Mouse (Mus musculus) adrenal gland (tissue): ENCODE results near the gene Rhof.

Experiments
- intact Hi-C: fragments of 180-260 bp; cut with DNase I; formaldehyde crosslinking; loops from one replicate; pipeline ENCODE4 v1.15.1; 2025

Gene Rhof

GRCm38 (mm10) chr5:123137044-123137909 is 4.8 kb upstream of the Rhof start:
- intact Hi-C loops, result no loop called here

GRCm38 (mm10) chr5:123136361-123137043 is 4.0 kb upstream of the Rhof start:
- intact Hi-C loops, result no loop called here

- intact Hi-C loops, result no loop called here
These were observed 3.2 kb upstream of the Rhof start for GRCm38 (mm10) chr5:123135471-123136360.

GRCm38 (mm10) chr5:123134875-123135382 is 2.4 kb upstream of the Rhof start:
- intact Hi-C loops, result no loop called here

- intact Hi-C loops, result no loop called here
These were observed 1.8 kb upstream of the Rhof start for GRCm38 (mm10) chr5:123134186-123134874.

GRCm38 (mm10) chr5:123133784-123134143 is 1.3 kb upstream of the Rhof start:
- intact Hi-C loops, result loop anchor here (2.0 kb wide), 1 partner anchor 15 kb away; no protein-coding TSS in a partner anchor

GRCm38 (mm10) chr5:123133083-123133783 is 741 bp upstream of the Rhof start:
- intact Hi-C loops, result loop anchor here (2.0 kb wide), 1 partner anchor 16 kb away; no protein-coding TSS in a partner anchor

GRCm38 (mm10) chr5:123130814-123131148 is 1.7 kb downstream of the Rhof start:
- intact Hi-C loops, result no loop called here

- intact Hi-C loops, result no loop called here
These were observed 2.3 kb downstream of the Rhof start for GRCm38 (mm10) chr5:123130030-123130813.

GRCm38 (mm10) chr5:123129170-123129757 is 3.2 kb downstream of the Rhof start:
- intact Hi-C loops, result no loop called here

- intact Hi-C loops, result no loop called here
These were observed 3.9 kb downstream of the Rhof start for GRCm38 (mm10) chr5:123128426-123129169.

- intact Hi-C loops, result no loop called here
These were observed 5.5 kb downstream of the Rhof start for GRCm38 (mm10) chr5:123127031-123127430.

- intact Hi-C loops, result no loop called here
These were observed 6.7 kb downstream of the Rhof start for GRCm38 (mm10) chr5:123125638-123126406.

- intact Hi-C loops, result no loop called here
These were observed 7.4 kb downstream of the Rhof start for GRCm38 (mm10) chr5:123125105-123125504.

GRCm38 (mm10) chr5:123122181-123122580 is 10.3 kb downstream of the Rhof start:
- intact Hi-C loops, result loop anchor here (5.0 kb wide), 1 partner anchor 35 kb away; no protein-coding TSS in a partner anchor

- intact Hi-C loops, result loop anchor here (5.0 kb wide), 1 partner anchor 37 kb away; no protein-coding TSS in a partner anchor
These were observed 11.8 kb downstream of the Rhof start for GRCm38 (mm10) chr5:123120624-123121215.

- intact Hi-C loops, result no loop called here
These were observed 13.7 kb downstream of the Rhof start for GRCm38 (mm10) chr5:123118826-123119225.
